Mouse (Mus musculus) neural tube, embryonic 11.5 days (tissue): ENCODE data around the gene Nrsn2. TPM values are rescaled to one million over a fixed set of nuclear protein-coding genes. Genes with fewer than 3 reads are reported as not detected.
A peak's percentile ranks its signal among the peaks of the same experiment; 100 is the strongest.

Source experiments
- ATAC-seq: fragments of 200-750 bp; cut with Nextera tagmentation; 2 replicates; pipeline ENCODE4 v1.8.0; 2017; ENCODE audit warnings: moderate number of reproducible peaks, mild to moderate bottlenecking, moderate TSS enrichment, moderate library complexity; ENCODE audit not compliant: insufficient read depth, low FRiP score, low TSS enrichment
- DNase-seq: peaks from one replicate; pipeline ENCODE4 v3.0.0-alpha.2; 2015; ENCODE audit warnings: low spot score
- H3K27ac ChIP-seq: fragments of 300-500 bp; sonication (generic); 2 replicates; pipeline ENCODE4 v1.5.1; 2014; ENCODE audit warnings: low read depth, mild to moderate bottlenecking, low read length
- H3K27me3 ChIP-seq: fragments of 300-500 bp; sonication (generic); 2 replicates; pipeline ENCODE4 v1.6.1; 2014; ENCODE audit warnings: mild to moderate bottlenecking, low read length, mixed read lengths; ENCODE audit not compliant: control insufficient read depth, insufficient read depth
- H3K36me3 ChIP-seq: fragments of 300-500 bp; sonication (generic); 2 replicates; pipeline ENCODE4 v1.6.1; 2014; ENCODE audit warnings: mild to moderate bottlenecking, low read length, moderate library complexity, mixed read lengths; ENCODE audit not compliant: control insufficient read depth, insufficient read depth
- H3K4me1 ChIP-seq: fragments of 300-500 bp; sonication (generic); 2 replicates; pipeline ENCODE4 v1.6.1; 2014; ENCODE audit warnings: low read length, mixed read lengths; ENCODE audit not compliant: control insufficient read depth, insufficient read depth
- H3K4me2 ChIP-seq: fragments of 300-500 bp; sonication (generic); 2 replicates; pipeline ENCODE4 v1.6.1; 2014; ENCODE audit warnings: low read depth, mild to moderate bottlenecking, moderate library complexity
- H3K4me3 ChIP-seq: fragments of 300-500 bp; sonication (generic); 2 replicates; pipeline ENCODE4 v1.5.1; 2014; ENCODE audit warnings: low read depth, low read length
- H3K9ac ChIP-seq: fragments of 300-500 bp; sonication (generic); 2 replicates; pipeline ENCODE4 v1.6.1; 2014; ENCODE audit warnings: mild to moderate bottlenecking, low read length
- H3K9me3 ChIP-seq: fragments of 300-500 bp; sonication (generic); 2 replicates; pipeline ENCODE4 v1.6.1; 2016; ENCODE audit warnings: low read length; ENCODE audit not compliant: control insufficient read depth
- WGBS: fragments of 180-500 bp; shearing (Covaris S2); extraction: QIAGEN DNeasy Blood & Tissue Kit; methylation state at CpG from one replicate; pipeline ENCODE4 v1.1.7; 2014; 5-methylcytosine and 5-hydroxymethylcytosine counted together
- polyA plus RNA-seq: library from polyadenylated mRNA; unstranded; fragments of >200 nt; fragmentation: Nextera tagmentation; extraction: Ambion mirVana; gene quantifications from 2 replicates; pipeline ENCODE4 v1.2.1, GENCODE M21; 2014

Gene Nrsn2
- polyA plus RNA-seq, 1 experiment from 2014 or later, result 7.6 TPM

- H3K27me3 ChIP-seq, result 0 out of 2 replicates have a peak, but pooled peaks cover 2% of the 10 kb centered on the region
- no peaks in the 10 kb centered on the region for H3K9me3 ChIP-seq
- no peak overlapping the region for H3K4me2 ChIP-seq
- no peaks in the 10 kb centered on the region for H3K4me1 ChIP-seq
- no peak overlapping the region for H3K9ac ChIP-seq
- H3K36me3 ChIP-seq, result no peaks in the 10 kb centered on the region
- ATAC-seq (no peak), DNase-seq (no peak)
- no peak overlapping the region for H3K27ac ChIP-seq
- 93% methylated on average over 8 of the region's 8 CpGs for WGBS
- no peak overlapping the region for H3K4me3 ChIP-seq
These were observed 26.4 kb downstream of the Nrsn2 start for GRCm38 (mm10) chr2:152349842-152350540.

- H3K27ac ChIP-seq, result no peak overlapping the region
- WGBS, result 85% methylated on average over 6 of the region's 6 CpGs
- H3K27me3 ChIP-seq, result 0 out of 2 replicates have a peak, but pooled peaks cover 2% of the 10 kb centered on the region
- no peaks in the 10 kb centered on the region for H3K36me3 ChIP-seq
- H3K4me3 ChIP-seq, result no peak overlapping the region
- DNase-seq (no peak), ATAC-seq (no peak)
- H3K4me1 ChIP-seq, result 0 out of 2 replicates have a peak, but pooled peaks cover under 1% of the 10 kb centered on the region
- no peaks in the 10 kb centered on the region for H3K9me3 ChIP-seq
- H3K4me2 ChIP-seq, result no peak overlapping the region
- no peak overlapping the region for H3K9ac ChIP-seq
These were observed 27.2 kb downstream of the Nrsn2 start for GRCm38 (mm10) chr2:152349205-152349604.

- ATAC-seq (no peak), DNase-seq (no peak)
- WGBS, result 69% methylated on average over 2 of the region's 2 CpGs
- no peaks in the 10 kb centered on the region for H3K9me3 ChIP-seq
- H3K4me1 ChIP-seq, result 0 out of 2 replicates have a peak, but pooled peaks cover 7% of the 10 kb centered on the region
- no peak overlapping the region for H3K4me3 ChIP-seq
- H3K27ac ChIP-seq, result no peak overlapping the region
- 0 out of 2 replicates have a peak, but pooled peaks cover 2% of the 10 kb centered on the region for H3K27me3 ChIP-seq
- no peak overlapping the region for H3K9ac ChIP-seq
- no peaks in the 10 kb centered on the region for H3K36me3 ChIP-seq
- H3K4me2 ChIP-seq, result no peak overlapping the region
These were observed 28.7 kb downstream of the Nrsn2 start for GRCm38 (mm10) chr2:152347722-152348121.

- no peak for DNase-seq
- Histone ChIP-seq H3K4me2 (no peak overlapping the region), H3K27ac (no peak overlapping the region), H3K27me3 (0 out of 2 replicates have a peak, but pooled peaks cover 2% of the 10 kb centered on the region), H3K4me3 (no peak overlapping the region), H3K4me1 (0 out of 2 replicates have a peak, but pooled peaks cover 7% of the 10 kb centered on the region), H3K36me3 (no peaks in the 10 kb centered on the region), H3K9ac (no peak overlapping the region), H3K9me3 (no peaks in the 10 kb centered on the region)
- WGBS, result 60% methylated on average over 9 of the region's 9 CpGs
- ATAC-seq, result no peak
These were observed 29.5 kb downstream of the Nrsn2 start for GRCm38 (mm10) chr2:152346776-152347465.

- no peaks in the 10 kb centered on the region for H3K9me3 ChIP-seq
- H3K36me3 ChIP-seq, result no peaks in the 10 kb centered on the region
- H3K4me1 ChIP-seq, result 0 out of 2 replicates have a peak, but pooled peaks cover 7% of the 10 kb centered on the region
- no peak for DNase-seq
- H3K4me3 ChIP-seq, result no peak overlapping the region
- H3K27me3 ChIP-seq, result 0 out of 2 replicates have a peak, but pooled peaks cover 2% of the 10 kb centered on the region
- H3K4me2 ChIP-seq, result no peak overlapping the region
- no peak overlapping the region for H3K9ac ChIP-seq
- no peak for ATAC-seq
- WGBS, result 72% methylated on average over 6 of the region's 6 CpGs
- H3K27ac ChIP-seq, result no peak overlapping the region
These were observed 31.0 kb downstream of the Nrsn2 start for GRCm38 (mm10) chr2:152345393-152345792.

- Histone ChIP-seq H3K36me3 (no peaks in the 10 kb centered on the region), H3K27me3 (0 out of 2 replicates have a peak, but pooled peaks cover 2% of the 10 kb centered on the region), H3K4me1 (0 out of 2 replicates have a peak, but pooled peaks cover 7% of the 10 kb centered on the region), H3K9me3 (no peaks in the 10 kb centered on the region), H3K4me2 (no peak overlapping the region; the same call in 1 of the 2 replicates), H3K27ac (no peak overlapping the region), H3K4me3 (no peak overlapping the region), H3K9ac (no peak overlapping the region)
- ATAC-seq (no peak), DNase-seq (no peak)
- WGBS, result 64% methylated on average over 5 of the region's 5 CpGs
These were observed 31.5 kb downstream of the Nrsn2 start for GRCm38 (mm10) chr2:152344909-152345308.

- 11% methylated on average over 10 of the region's 10 CpGs for WGBS
- no peaks in the 10 kb centered on the region for H3K9me3 ChIP-seq
- DNase-seq (no peak), ATAC-seq (no peak)
- H3K4me2 ChIP-seq, result peak overlapping the region; percentile 95
- no peak overlapping the region for H3K27ac ChIP-seq
- H3K36me3 ChIP-seq, result no peaks in the 10 kb centered on the region
- H3K9ac ChIP-seq, result peak overlapping the region; percentile 60; the same call in 1 of the 2 replicates
- 0 out of 2 replicates have a peak, but pooled peaks cover 7% of the 10 kb centered on the region for H3K4me1 ChIP-seq
- H3K4me3 ChIP-seq, result peak overlapping the region; percentile 47
- H3K27me3 ChIP-seq, result 0 out of 2 replicates have a peak, but pooled peaks cover 2% of the 10 kb centered on the region
These were observed 32.1 kb downstream of the Nrsn2 start for GRCm38 (mm10) chr2:152344361-152344760.

GRCm38 (mm10) chr2:152343329-152344213 is 32.9 kb downstream of the Nrsn2 start, which contains the start of gene Trib3:
Trib3 (minus strand) TSS chr2:152344032.
- H3K4me3 ChIP-seq, result peak within 1 kb of the TSS; percentile 47
- under 1% methylated on average over 52 of the region's 52 CpGs for WGBS
- peak; percentile 85 for DNase-seq
- H3K4me1 ChIP-seq, result 0 out of 2 replicates have a peak, but pooled peaks cover 7% of the 10 kb centered on the region
- H3K4me2 ChIP-seq, result peak within 1 kb of the TSS; percentile 95
- H3K9me3 ChIP-seq, result no peaks in the 10 kb centered on the region
- ATAC-seq, result peak; percentile 88
- H3K9ac ChIP-seq, result peak within 1 kb of the TSS; percentile 60
- no peaks in the 10 kb centered on the region for H3K36me3 ChIP-seq
- H3K27ac ChIP-seq, result no peak within 1 kb of the TSS
- H3K27me3 ChIP-seq, result 0 out of 2 replicates have a peak, but pooled peaks cover 2% of the 10 kb centered on the region
